In the genomic region with DNA sequence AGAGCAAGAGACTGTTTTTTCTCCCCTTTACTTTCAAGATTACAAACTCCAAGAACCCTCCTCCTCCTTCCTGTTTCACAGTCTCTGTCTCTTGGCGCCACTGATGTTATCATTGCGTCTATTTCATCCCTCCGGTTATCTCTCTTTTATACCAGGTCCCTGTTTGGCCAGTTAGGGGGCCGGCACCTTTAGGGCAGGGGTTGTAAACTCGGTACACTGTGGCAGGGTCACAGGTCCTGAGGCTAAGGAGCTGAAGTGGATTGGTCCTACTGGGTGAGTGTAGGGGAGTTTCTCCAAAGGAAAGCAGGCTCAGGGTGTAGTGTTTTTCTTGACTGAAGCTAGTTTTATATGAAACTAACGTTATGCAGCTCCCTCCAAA, we compare ENCODE assay signal across 14 mouse cellular contexts. TPM values are rescaled to one million over a fixed set of nuclear protein-coding genes. Genes with fewer than 3 reads are reported as not detected.
A peak's percentile ranks its signal among the peaks of the same experiment; 100 is the strongest.
DNase-seq lines count a peak whose midpoint lies in the region; ATAC-seq and TF ChIP-seq lines count a peak whose summit lies in the region.
"Had no signal": no experiment of that assay in that cellular context is flagged by ENCODE, and none has a peak within 500 bp of the region (broad histone marks: within the 10 kb centered on the region; RNA-seq: fewer than 3 reads in every experiment).

No protein-coding gene starts in this region.

- H3K4me1 ChIP-seq in erythroblast, embryonic 14.5 days (ENCODE audit: control insufficient read depth) = peaks cover 35% of the 10 kb centered on the region
- 0 out of 2 replicates have a peak, but pooled peaks cover 4% of the 10 kb centered on the region for H3K4me1 ChIP-seq in kidney, embryonic 16.5 days (ENCODE audit: insufficient read depth, low read length)
- 0 out of 2 replicates have a peak, but pooled peaks cover 5% of the 10 kb centered on the region for H3K4me1 ChIP-seq in intestine, embryonic 15.5 days (replicated peaks)
- peaks cover 10% of the 10 kb centered on the region for H3K4me1 ChIP-seq in liver, postnatal 0 days (ENCODE audit: insufficient read depth)
- H3K4me1 ChIP-seq: limb, embryonic 12.5 days had no signal

- no peak overlapping the region for H3K27ac ChIP-seq in kidney, embryonic 16.5 days (ENCODE audit: low read length)
- H3K27ac ChIP-seq in intestine, embryonic 15.5 days = no peak overlapping the region
- no peak overlapping the region for H3K27ac ChIP-seq in liver, postnatal 0 days (ENCODE audit: low read depth)
- H3K27ac ChIP-seq: limb, embryonic 12.5 days; midbrain, embryonic 15.5 days; neural tube, embryonic 12.5 days had no signal

- TF ChIP-seq CTCF in liver, postnatal 0 days (IDR thresholded peaks at IDR 0.05; ENCODE audit: low read depth) = no peak

- no peak overlapping the region for H3K9ac ChIP-seq in kidney, embryonic 16.5 days (replicated peaks; ENCODE audit: low read length)
- H3K9ac ChIP-seq in intestine, embryonic 15.5 days = no peak overlapping the region
- no peak overlapping the region for H3K9ac ChIP-seq in liver, postnatal 0 days (replicated peaks)
- H3K9ac ChIP-seq: limb, embryonic 12.5 days; midbrain, embryonic 15.5 days; neural tube, embryonic 12.5 days had no signal

- H3K4me2 ChIP-seq in kidney, embryonic 16.5 days (replicated peaks; ENCODE audit: low read depth, low read length) = peak overlapping the region; percentile 8; the same call in 1 of the 2 replicates
- peak overlapping the region; percentile 30; the same call in 1 of the 2 replicates for H3K4me2 ChIP-seq in intestine, embryonic 15.5 days (replicated peaks)
- peak overlapping the region; percentile 63 for H3K4me2 ChIP-seq in liver, postnatal 0 days (ENCODE audit: low read depth, low read length)
- H3K4me2 ChIP-seq: limb, embryonic 12.5 days; midbrain, embryonic 15.5 days; neural tube, embryonic 12.5 days had no signal

- no peaks in the 10 kb centered on the region for H3K27me3 ChIP-seq in erythroblast, embryonic 14.5 days (ENCODE audit: control insufficient read depth)
- H3K27me3 ChIP-seq in kidney, embryonic 16.5 days (ENCODE audit: insufficient read depth, low read length) = peaks cover 9% of the 10 kb centered on the region; the same call in 1 of the 2 replicates
- H3K27me3 ChIP-seq in intestine, embryonic 15.5 days (replicated peaks) = no peaks in the 10 kb centered on the region
- no peaks in the 10 kb centered on the region for H3K27me3 ChIP-seq in liver, postnatal 0 days (ENCODE audit: insufficient read depth, low read length)
- H3K27me3 ChIP-seq: midbrain, embryonic 15.5 days; neural tube, embryonic 12.5 days had no signal

- WGBS in kidney, embryonic 16.5 days = 18% methylated on average over 6 of the region's 6 CpGs
- 11% methylated on average over 6 of the region's 6 CpGs for WGBS in intestine, embryonic 15.5 days
- 15% methylated on average over 6 of the region's 6 CpGs for WGBS in liver, postnatal 0 days (ENCODE audit: insufficient replicate concordance)

- no peak for ATAC-seq in erythroblast, adult 5-6 weeks (replicated peaks; ENCODE audit: low FRiP score, poor library complexity, severe bottlenecking)
- peak; percentile 50; the same call in 1 of the 2 replicates for ATAC-seq in kidney, embryonic 16.5 days (ENCODE audit: low FRiP score, low TSS enrichment)
- ATAC-seq in intestine, embryonic 15.5 days = peak; percentile 51
- ATAC-seq in liver, postnatal 0 days = no peak
- ATAC-seq in cerebellum, adult (ENCODE audit: insufficient number of reproducible peaks, low FRiP score, low TSS enrichment) = no peak
- ATAC-seq: midbrain, embryonic 15.5 days had no signal

- no peak for TF ChIP-seq EP300 in liver, postnatal 0 days (IDR thresholded peaks at IDR 0.05; ENCODE audit: low read depth)

- H3K4me3 ChIP-seq in erythroblast, embryonic 14.5 days (replicated peaks) = peak overlapping the region; percentile 54
- H3K4me3 ChIP-seq in kidney, embryonic 16.5 days (ENCODE audit: low read length) = no peak overlapping the region
- no peak overlapping the region for H3K4me3 ChIP-seq in intestine, embryonic 15.5 days (replicated peaks)
- no peak overlapping the region for H3K4me3 ChIP-seq in liver, postnatal 0 days (ENCODE audit: low read depth, low read length)
- H3K4me3 ChIP-seq: limb, embryonic 12.5 days; midbrain, embryonic 15.5 days; neural tube, embryonic 12.5 days had no signal

- no peak for DNase-seq in kidney, adult 9 months
- no peak for DNase-seq in liver, postnatal 0 days
- DNase-seq in thymus, postnatal 36 days = no peak
- DNase-seq: adrenal gland, postnatal 14 days; cerebellum, postnatal 14 days; kidney, adult 2 months had no signal

- H3K36me3 ChIP-seq in erythroblast, embryonic 14.5 days (ENCODE audit: control insufficient read depth) = no peaks in the 10 kb centered on the region
- no peaks in the 10 kb centered on the region for H3K36me3 ChIP-seq in kidney, embryonic 16.5 days (ENCODE audit: insufficient read depth, low read length)
- no peaks in the 10 kb centered on the region for H3K36me3 ChIP-seq in intestine, embryonic 15.5 days
- H3K36me3 ChIP-seq in liver, postnatal 0 days (replicated peaks; ENCODE audit: insufficient read depth, low read length) = no peaks in the 10 kb centered on the region
- H3K36me3 ChIP-seq: limb, embryonic 12.5 days; midbrain, embryonic 15.5 days; neural tube, embryonic 12.5 days had no signal

- no peaks in the 10 kb centered on the region for H3K9me3 ChIP-seq in erythroblast, embryonic 14.5 days (ENCODE audit: control insufficient read depth, low read length)
- H3K9me3 ChIP-seq in kidney, embryonic 16.5 days (ENCODE audit: low read length) = no peaks in the 10 kb centered on the region
- no peaks in the 10 kb centered on the region for H3K9me3 ChIP-seq in intestine, embryonic 15.5 days
- H3K9me3 ChIP-seq in liver, postnatal 0 days (ENCODE audit: low read length) = no peaks in the 10 kb centered on the region
- H3K9me3 ChIP-seq: limb, embryonic 12.5 days; midbrain, embryonic 15.5 days; neural tube, embryonic 12.5 days had no signal

RNA-seq across cellular contexts. Expression of gene Ank2, which starts 40.7 kb away (rescaled TPM):
- polyA plus RNA-seq in erythroblast, embryonic 14.5 days (2012) = 0.07 and 0.29 TPM in 2 replicates
- 0.63 TPM in 1 of 2 replicates, not detected in the other for total RNA-seq in erythroblast, adult 5-6 weeks (2015; ENCODE audit: low replicate concordance)
- 0.34 and 2.6 TPM in 2 replicates for total RNA-seq in erythroblast, adult 5-6 weeks (2017; ENCODE audit: low replicate concordance)
- polyA plus RNA-seq in kidney, embryonic 16.5 days (2015; fragmentation: Nextera tagmentation; extraction: Ambion mirVana) = 7.5 and 10.8 TPM in 2 replicates
- 24.9 and 25.3 TPM in 2 replicates for polyA plus RNA-seq in intestine, embryonic 15.5 days (2015; fragmentation: Nextera tagmentation; extraction: Ambion mirVana)
- 4.7 and 5.1 TPM in 2 replicates for polyA plus RNA-seq in liver, postnatal 0 days (2015; fragmentation: Nextera tagmentation; extraction: Ambion mirVana)

Comparison
In these comparisons a context has a peak if more than half of its experiments do, and no peak if none do; other contexts are left out.
1. ATAC-seq: peak in kidney, embryonic 16.5 days (single experiment) and intestine, embryonic 15.5 days (single experiment); none in erythroblast, adult 5-6 weeks (single experiment), liver, postnatal 0 days (single experiment) and cerebellum, adult (single experiment).
2. H3K4me2 ChIP-seq: peak in every context shown above with its lines; median percentile 63 in liver, postnatal 0 days; 30 in intestine, embryonic 15.5 days; 8 in kidney, embryonic 16.5 days.